Mouse (Mus musculus) heart, postnatal 0 days (tissue): ENCODE data around the gene Plcxd2. TPM values are rescaled to one million over a fixed set of nuclear protein-coding genes. Genes with fewer than 3 reads are reported as not detected.

ENCODE experiments used
- ATAC-seq: fragments of 200-750 bp; cut with Nextera tagmentation; 2 replicates; pipeline ENCODE4 v1.8.0; 2017; ENCODE audit warnings: low read depth, moderate number of reproducible peaks, moderate library complexity; ENCODE audit not compliant: insufficient read depth
- DNase-seq: peaks from one replicate; pipeline ENCODE4 v3.0.0-alpha.2; 2016; ENCODE audit warnings: low spot score
- H3K27ac ChIP-seq: fragments of 300-500 bp; sonication (generic); 2 replicates; pipeline ENCODE4 v1.5.1; 2014; ENCODE audit warnings: low read depth, mild to moderate bottlenecking
- H3K27me3 ChIP-seq: fragments of 300-500 bp; sonication (generic); 2 replicates; pipeline ENCODE4 v1.6.1; 2014; ENCODE audit warnings: low read length, mixed read lengths; ENCODE audit not compliant: control insufficient read depth, insufficient read depth
- H3K36me3 ChIP-seq: fragments of 300-500 bp; sonication (generic); replicated peaks from 2 replicates; pipeline ENCODE4 v1.6.1; 2014; ENCODE audit warnings: low read length, mixed read lengths; ENCODE audit not compliant: control insufficient read depth, insufficient read depth
- H3K4me1 ChIP-seq: fragments of 300-500 bp; sonication (generic); 2 replicates; pipeline ENCODE4 v1.6.1; 2014; ENCODE audit warnings: antibody characterized with exemption; ENCODE audit not compliant: control insufficient read depth, insufficient read depth
- H3K4me2 ChIP-seq: fragments of 300-500 bp; sonication (generic); 2 replicates; pipeline ENCODE4 v1.6.1; 2014; ENCODE audit warnings: low read depth, mild to moderate bottlenecking, low read length, moderate library complexity
- H3K4me3 ChIP-seq: fragments of 300-500 bp; sonication (generic); 2 replicates; pipeline ENCODE4 v1.5.1; 2014; ENCODE audit warnings: low read depth, low read length
- H3K9ac ChIP-seq: fragments of 300-500 bp; sonication (generic); replicated peaks from 2 replicates; pipeline ENCODE4 v1.6.1; 2014; ENCODE audit warnings: low read depth, low read length, mixed read lengths
- H3K9me3 ChIP-seq: fragments of 300-500 bp; sonication (generic); replicated peaks from 2 replicates; pipeline ENCODE4 v1.6.1; 2016; ENCODE audit warnings: low read length; ENCODE audit not compliant: control insufficient read depth
- CTCF ChIP-seq: IDR thresholded peaks from 2 replicates; pipeline ENCODE4 v1.5.1; 2016; ENCODE audit warnings: antibody characterized with exemption, control low read depth, low read depth
- EP300 ChIP-seq: IDR thresholded peaks from 2 replicates; pipeline ENCODE4 v1.6.1; 2016; ENCODE audit warnings: antibody characterized with exemption, low read depth
- WGBS: fragments of 180-500 bp; shearing (Covaris S2); extraction: QIAGEN DNeasy Blood & Tissue Kit; methylation state at CpG from one replicate; pipeline ENCODE4 v1.1.7; 2014; 5-methylcytosine and 5-hydroxymethylcytosine counted together
- polyA plus RNA-seq: library from polyadenylated mRNA; unstranded; fragments of >200 nt; fragmentation: Nextera tagmentation; extraction: Ambion mirVana; gene quantifications from 2 replicates; pipeline ENCODE4 v1.2.1, GENCODE M21; 2015
- total RNA-seq: library from RNA; depleted of rRNA; stranded (reverse); fragments of >200 nt; gene quantifications from 2 replicates; pipeline ENCODE4 v1.2.3, GENCODE M21; 2014; ENCODE audit warnings: low replicate concordance

Plcxd2 gene
- total and polyA plus RNA-seq, 2 experiments from 2014 or later, result 0.14 to 0.99 TPM

GRCm38 (mm10) chr16:45986236-45986635 is 23.8 kb downstream of the Plcxd2 start:
- WGBS, result 67% methylated on average over 1 of the region's 1 CpGs
- no peak for ATAC-seq
- H3K9me3 ChIP-seq, result no peaks in the 10 kb centered on the region
- H3K9ac ChIP-seq, result no peak overlapping the region
- H3K4me2 ChIP-seq, result no peak overlapping the region
- TF ChIP-seq EP300, result no peak
- TF ChIP-seq CTCF, result no peak
- H3K27ac ChIP-seq, result no peak overlapping the region
- H3K36me3 ChIP-seq, result no peaks in the 10 kb centered on the region
- DNase-seq, result no peak
- no peaks in the 10 kb centered on the region for H3K4me1 ChIP-seq
- H3K27me3 ChIP-seq, result no peaks in the 10 kb centered on the region
- no peak overlapping the region for H3K4me3 ChIP-seq

DNA sequence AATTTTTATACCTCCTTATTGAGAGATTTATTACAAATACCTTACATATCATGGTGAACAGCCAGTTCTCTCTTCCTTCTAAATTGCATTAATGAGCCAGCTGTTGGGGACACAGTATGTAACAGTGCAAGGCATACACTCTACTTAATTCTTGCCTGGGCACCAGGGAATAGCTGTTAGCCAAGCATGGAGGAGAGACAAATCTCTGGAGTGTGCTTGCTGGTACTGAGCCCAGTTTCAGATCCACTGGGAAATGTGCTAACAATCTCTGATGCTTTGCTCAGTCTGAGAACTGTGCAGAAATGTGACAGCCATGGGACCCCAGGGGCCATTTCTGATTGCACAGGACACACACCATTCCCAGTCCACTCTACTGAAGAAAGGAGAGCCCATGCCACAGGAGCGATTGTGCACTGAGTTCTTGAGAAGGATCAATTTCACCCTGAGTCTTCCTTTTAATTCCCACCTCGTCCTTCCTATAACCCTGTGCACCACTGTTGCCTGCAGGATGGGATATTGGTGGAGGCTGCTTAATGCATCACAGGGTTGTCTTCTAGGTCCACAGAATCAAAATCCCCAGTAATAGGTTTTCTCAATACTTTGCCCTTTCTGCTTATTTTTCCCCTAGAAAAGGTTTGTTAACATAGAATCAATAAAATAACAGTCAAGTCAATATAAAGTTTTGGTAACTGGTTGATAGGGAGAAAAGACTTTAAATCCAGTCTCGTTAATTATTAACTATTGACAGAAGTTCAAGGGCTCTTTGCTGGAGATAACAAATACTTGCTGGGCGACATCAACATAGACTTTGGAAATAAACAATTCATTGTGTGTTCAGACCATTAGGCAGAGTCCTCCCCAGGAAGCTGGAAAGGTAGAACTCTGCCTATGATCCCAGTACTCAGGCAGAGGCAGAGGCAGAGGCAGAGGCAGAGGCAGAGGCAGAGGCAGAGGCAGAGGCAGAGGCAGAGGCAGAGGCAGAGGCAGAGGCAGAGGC is 25.1 kb downstream of the Plcxd2 start:
- no peak for TF ChIP-seq EP300
- TF ChIP-seq CTCF, result no peak
- Histone ChIP-seq H3K27ac (no peak overlapping the region), H3K4me1 (no peaks in the 10 kb centered on the region), H3K36me3 (no peaks in the 10 kb centered on the region), H3K27me3 (no peaks in the 10 kb centered on the region), H3K4me3 (no peak overlapping the region), H3K9ac (no peak overlapping the region), H3K4me2 (no peak overlapping the region), H3K9me3 (no peaks in the 10 kb centered on the region)
- 71% methylated on average over 4 of the region's 4 CpGs for WGBS
- ATAC-seq (no peak), DNase-seq (no peak)

GRCm38 (mm10) chr16:45976251-45976650 is 33.8 kb downstream of the Plcxd2 start:
- no peaks in the 10 kb centered on the region for H3K36me3 ChIP-seq
- no peak for DNase-seq
- no peak overlapping the region for H3K4me3 ChIP-seq
- TF ChIP-seq CTCF, result no peak
- TF ChIP-seq EP300, result no peak
- no peaks in the 10 kb centered on the region for H3K9me3 ChIP-seq
- ATAC-seq, result no peak
- H3K4me2 ChIP-seq, result no peak overlapping the region
- WGBS, result 98% methylated on average over 1 of the region's 1 CpGs
- no peak overlapping the region for H3K27ac ChIP-seq
- no peak overlapping the region for H3K9ac ChIP-seq
- H3K27me3 ChIP-seq, result no peaks in the 10 kb centered on the region
- H3K4me1 ChIP-seq, result no peaks in the 10 kb centered on the region

- Histone ChIP-seq H3K9me3 (no peaks in the 10 kb centered on the region), H3K27ac (no peak overlapping the region), H3K4me2 (no peak overlapping the region), H3K4me1 (no peaks in the 10 kb centered on the region), H3K4me3 (no peak overlapping the region), H3K9ac (no peak overlapping the region), H3K27me3 (no peaks in the 10 kb centered on the region), H3K36me3 (no peaks in the 10 kb centered on the region)
- 40% methylated on average over 9 of the region's 9 CpGs for WGBS
- DNase-seq, result no peak
- TF ChIP-seq EP300, result no peak
- peak; percentile 43 for TF ChIP-seq CTCF
- ATAC-seq, result no peak
These were observed 35.9 kb downstream of the Plcxd2 start for GRCm38 (mm10) chr16:45973959-45974686.

GRCm38 (mm10) chr16:45970187-45970586 is 39.8 kb downstream of the Plcxd2 start:
- Histone ChIP-seq H3K9ac (no peak overlapping the region), H3K4me3 (no peak overlapping the region), H3K4me2 (no peak overlapping the region), H3K36me3 (no peaks in the 10 kb centered on the region), H3K27me3 (no peaks in the 10 kb centered on the region), H3K9me3 (no peaks in the 10 kb centered on the region), H3K4me1 (no peaks in the 10 kb centered on the region), H3K27ac (no peak overlapping the region)
- TF ChIP-seq CTCF (no peak), EP300 (no peak)
- no peak for ATAC-seq
- 81% methylated on average over 2 of the region's 2 CpGs for WGBS
- no peak for DNase-seq
